Mouse (Mus musculus): ENCODE data around the gene Hbp1. TPM values are rescaled to one million over a fixed set of nuclear protein-coding genes. Genes with fewer than 3 reads are reported as not detected.
A peak's percentile ranks its signal among the peaks of the same experiment; 100 is the strongest.

The Hbp1 gene
- total RNA-seq, 2 experiments from 2014 or later: 20.5 to 21.6 TPM

GRCm38 (mm10) chr12:31964074-31964473, 13.7 kb upstream of the Hbp1 start:
- intact Hi-C loops (cut with DNase I): loop anchor here (10.0 kb wide), 1 partner anchor 931 kb away; no protein-coding TSS in a partner anchor
- no peak for DNase-seq

- intact Hi-C loops (cut with DNase I): no loop called here
- no peak for DNase-seq
These were observed 5.5 kb upstream of the Hbp1 start for GRCm38 (mm10) chr12:31955843-31956242.

GRCm38 (mm10) chr12:31950659-31951031, 310 bp upstream of the Hbp1 start:
- no peak for DNase-seq
- intact Hi-C loops (cut with DNase I): no loop called here

GRCm38 (mm10) chr12:31949193-31949741, 1.1 kb downstream of the Hbp1 start:
- intact Hi-C loops (cut with DNase I): no loop called here
- DNase-seq: peak; percentile 97

- intact Hi-C loops (cut with DNase I): no loop called here
- DNase-seq: no peak
These were observed 2.0 kb downstream of the Hbp1 start for GRCm38 (mm10) chr12:31948101-31949000.

- intact Hi-C loops (cut with DNase I): no loop called here
- peak; percentile 13 for DNase-seq
These were observed 2.9 kb downstream of the Hbp1 start for GRCm38 (mm10) chr12:31947476-31947875.

GRCm38 (mm10) chr12:31944405-31944804, 5.9 kb downstream of the Hbp1 start:
- DNase-seq: no peak
- intact Hi-C loops (cut with DNase I): no loop called here

- intact Hi-C loops (cut with DNase I): no loop called here
- DNase-seq: no peak
These were observed 7.2 kb downstream of the Hbp1 start for GRCm38 (mm10) chr12:31943020-31943654.

GRCm38 (mm10) chr12:31939026-31939425, 11.3 kb downstream of the Hbp1 start:
- intact Hi-C loops (cut with DNase I): loop anchor here (10.0 kb wide), 1 partner anchor 564 kb away; no protein-coding TSS in a partner anchor

GRCm38 (mm10) chr12:31938391-31938997, 11.8 kb downstream of the Hbp1 start:
- intact Hi-C loops (cut with DNase I): loop anchor here (10.0 kb wide), 1 partner anchor 564 kb away; no protein-coding TSS in a partner anchor
- no peak for DNase-seq

More at GRCm38 (mm10) chr12:31939026-31939425, 11.3 kb downstream of the Hbp1 start:
- no peak for DNase-seq

GRCm38 (mm10) chr12:31937613-31938012, 12.7 kb downstream of the Hbp1 start:
- intact Hi-C loops (cut with DNase I): loop anchor here (10.0 kb wide), 1 partner anchor 563 kb away; no protein-coding TSS in a partner anchor
- DNase-seq: no peak

- intact Hi-C loops (cut with DNase I): loop anchor here (10.0 kb wide), 1 partner anchor 562 kb away; no protein-coding TSS in a partner anchor
- no peak for DNase-seq
These were observed 13.6 kb downstream of the Hbp1 start for GRCm38 (mm10) chr12:31936657-31937300.

- intact Hi-C loops (cut with DNase I): loop anchor here (10.0 kb wide), 1 partner anchor 557 kb away; no protein-coding TSS in a partner anchor
- DNase-seq: no peak
These were observed 18.5 kb downstream of the Hbp1 start for GRCm38 (mm10) chr12:31931818-31932217.

- intact Hi-C loops (cut with DNase I): loop anchor here (2.0 to 10.0 kb wide), 2 partner anchors 224 to 420 kb away; no protein-coding TSS in a partner anchor
- no peak for DNase-seq
These were observed 21.8 kb downstream of the Hbp1 start for GRCm38 (mm10) chr12:31928498-31928897.

- peak; percentile 91 for DNase-seq
These were observed 23.7 kb downstream of the Hbp1 start for GRCm38 (mm10) chr12:31926661-31927061.

GRCm38 (mm10) chr12:31925343-31925742, 25.0 kb downstream of the Hbp1 start:
- no peak for DNase-seq
- intact Hi-C loops (cut with DNase I): loop anchor here (10.0 kb wide), 1 partner anchor 221 kb away; no protein-coding TSS in a partner anchor

More at GRCm38 (mm10) chr12:31926661-31927061, 23.7 kb downstream of the Hbp1 start:
- intact Hi-C loops (cut with DNase I): loop anchor here (10.0 kb wide), 1 partner anchor 222 kb away; no protein-coding TSS in a partner anchor

- DNase-seq: no peak
- intact Hi-C loops (cut with DNase I): loop anchor here (10.0 kb wide), 1 partner anchor 219 kb away; no protein-coding TSS in a partner anchor
These were observed 26.2 kb downstream of the Hbp1 start for GRCm38 (mm10) chr12:31924135-31924534.

GRCm38 (mm10) chr12:31920464-31921405, 29.6 kb downstream of the Hbp1 start:
- intact Hi-C loops (cut with DNase I): loop anchor here (10.0 kb wide), 1 partner anchor 216 kb away; no protein-coding TSS in a partner anchor
- no peak for DNase-seq

- DNase-seq: peak; percentile 79
- intact Hi-C loops (cut with DNase I): no loop called here
These were observed 33.1 kb downstream of the Hbp1 start for GRCm38 (mm10) chr12:31917245-31917644.

Measured in left cerebral cortex, postnatal 4 days (tissue).